Mouse (Mus musculus) ES-Bruce4 (cell line): ENCODE results near the gene Arsb.

Source experiments
- CTCF ChIP-seq: IDR thresholded peaks from one replicate; pipeline ENCODE4 v1.8.1; 2011; ENCODE audit warnings: low read depth, low read length
- EP300 ChIP-seq: IDR thresholded peaks from 2 replicates; pipeline ENCODE4 v1.6.1; 2011; ENCODE audit warnings: low read depth, low read length; ENCODE audit not compliant: insufficient read depth
- POLR2A ChIP-seq: IDR thresholded peaks from one replicate; pipeline ENCODE4 v1.8.1; 2011; ENCODE audit warnings: low read length; ENCODE audit not compliant: insufficient read depth

- TF ChIP-seq CTCF, result no peak
- no peak for TF ChIP-seq POLR2A
- no peak for TF ChIP-seq EP300
Measured at GRCm38 (mm10) chr13:93839721-93840120, 68.3 kb downstream of the Arsb start.
